Mouse (Mus musculus) stomach, postnatal 0 days (tissue): ENCODE data around the gene Cyb561.

Source experiments
- CTCF ChIP-seq: IDR thresholded peaks from 2 replicates; pipeline ENCODE4 v1.5.1; 2016; ENCODE audit warnings: antibody characterized with exemption, low read depth, mild to moderate bottlenecking, moderate library complexity
- EP300 ChIP-seq: optimal IDR thresholded peaks from 2 replicates; pipeline ENCODE3; 2016; ENCODE audit warnings: antibody characterized with exemption

- TF ChIP-seq CTCF (peak; percentile 77), EP300 (no peak)
Observed at GRCm38 (mm10) chr11:106001718-106002117, 48.6 kb upstream of the Cyb561 start.
